8 mouse cellular contexts compared by ENCODE assay signal in genomic region chr15:79466601-79467286, GRCm38 (mm10). TPM values are rescaled to one million over a fixed set of nuclear protein-coding genes. Genes with fewer than 3 reads are reported as not detected.
DNase-seq lines count a peak whose midpoint lies in the region; ATAC-seq lines count a peak whose summit lies in the region.

No protein-coding gene starts in this region.

- no peak overlapping the region for H3K9ac ChIP-seq in hindbrain, embryonic 14.5 days

- H3K27ac ChIP-seq in hindbrain, embryonic 14.5 days: no peak overlapping the region

- no peak overlapping the region for H3K4me3 ChIP-seq in hindbrain, embryonic 14.5 days (replicated peaks; ENCODE audit: low read length)

- H3K4me2 ChIP-seq in hindbrain, embryonic 14.5 days (replicated peaks): no peak overlapping the region

- no peaks in the 10 kb centered on the region for H3K4me1 ChIP-seq in hindbrain, embryonic 14.5 days (replicated peaks; ENCODE audit: control insufficient read depth, insufficient read depth, low read length)

- ATAC-seq in hindbrain, embryonic 14.5 days (ENCODE audit: low FRiP score): peak; percentile 83; the same call in 1 of the 2 replicates

- WGBS in hindbrain, embryonic 14.5 days: 5% methylated on average over 18 of the region's 18 CpGs

- no peaks in the 10 kb centered on the region for H3K9me3 ChIP-seq in hindbrain, embryonic 14.5 days (ENCODE audit: control insufficient read depth, low read length)

- no peaks in the 10 kb centered on the region for H3K36me3 ChIP-seq in hindbrain, embryonic 14.5 days (replicated peaks; ENCODE audit: control insufficient read depth, insufficient read depth)

- no peaks in the 10 kb centered on the region for H3K27me3 ChIP-seq in hindbrain, embryonic 14.5 days (ENCODE audit: control insufficient read depth, insufficient read depth, low read length)

- peak; percentile 91 for DNase-seq in MN1 (ENCODE audit: low spot score)
- peak; percentile 67 for DNase-seq in cerebellum, adult 9-11 months
- DNase-seq in frontal cortex, postnatal 25 days (ENCODE audit: low spot score in 2 of 2): peak; percentile 87 to 88
- DNase-seq in hindbrain, embryonic 14.5 days (ENCODE audit: low spot score): peak; percentile 94
- DNase-seq in layer of hippocampus, postnatal 25 days (ENCODE audit: extremely low spot score in 1 of 2, low spot score in 1 of 2): peak; percentile 81 to 96
- DNase-seq in lung, postnatal 25 days (ENCODE audit: low spot score): peak; percentile 87
- peak; percentile 93 for DNase-seq in retina, embryonic 14.5 days (ENCODE audit: low spot score)
- DNase-seq in thymus, postnatal 4 days: peak; percentile 94

RNA-seq across cellular contexts. Expression of gene Csnk1e, which starts 11.4 kb away (rescaled TPM):
- polyA plus RNA-seq in hindbrain, embryonic 14.5 days (2014; fragmentation: Nextera tagmentation; extraction: Ambion mirVana): 184 and 213 TPM in 2 replicates
- total RNA-seq in layer of hippocampus, postnatal 25 days (2021): 100 to 1,000 TPM; 110 to 121 TPM

RNA-seq across cellular contexts. Expression of gene Kcnj4, which starts 38.3 kb away (rescaled TPM):
- polyA plus RNA-seq in hindbrain, embryonic 14.5 days (2014; fragmentation: Nextera tagmentation; extraction: Ambion mirVana): not detected in 2 replicates
- 10 to 100 TPM; 85.0 to 86.9 TPM for total RNA-seq in layer of hippocampus, postnatal 25 days (2021)

RNA-seq across cellular contexts. Expression of gene Kdelr3, which starts 49.5 kb away (rescaled TPM):
- polyA plus RNA-seq in hindbrain, embryonic 14.5 days (2014; fragmentation: Nextera tagmentation; extraction: Ambion mirVana): 8.1 and 10.1 TPM in 2 replicates
- total RNA-seq in layer of hippocampus, postnatal 25 days (2021): under 1 TPM; 0.37 to 0.68 TPM
